In the genomic region with DNA sequence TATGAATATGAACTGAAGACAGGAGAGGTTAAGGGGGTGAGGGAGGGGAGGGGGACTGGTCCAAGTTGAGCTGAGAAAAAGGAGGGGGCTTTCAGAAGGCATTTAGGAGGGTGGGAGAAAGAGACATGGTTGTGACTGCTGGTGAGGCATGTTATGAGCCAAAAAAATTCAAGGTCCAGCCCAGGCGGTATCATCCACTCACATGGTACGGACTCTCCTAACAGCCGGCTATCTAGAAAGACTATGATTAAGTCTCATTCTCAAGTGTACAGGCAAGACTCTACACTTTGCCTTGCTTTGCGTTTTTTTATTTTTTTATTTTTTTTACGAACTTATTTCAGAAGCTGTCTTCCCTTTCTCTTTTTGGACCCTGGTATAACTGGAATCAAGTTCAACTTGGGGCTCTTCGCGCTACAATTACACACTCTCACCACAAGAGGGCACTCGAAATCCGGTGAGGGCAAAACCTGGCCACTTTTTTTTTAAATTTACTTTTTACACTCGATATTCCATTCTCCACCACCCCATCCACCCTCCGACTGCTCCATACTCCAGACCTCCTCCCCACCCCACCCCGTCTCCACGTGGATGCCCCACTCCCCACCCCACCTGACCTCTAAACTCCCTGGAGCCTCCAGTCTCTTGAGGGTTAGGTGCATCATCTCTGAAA, we compare ENCODE assay signal across 8 mouse cellular contexts.
DNase-seq lines count a peak whose midpoint lies in the region; ATAC-seq lines count a peak whose summit lies in the region.

No protein-coding gene starts in this region.

- H3K27ac ChIP-seq in hindbrain, embryonic 14.5 days, result no peak overlapping the region

- peak; percentile 37 for DNase-seq in CD4-positive, CD25-positive, alpha-beta regulatory T cell, adult 2 months (ENCODE audit: low read depth, low spot score)
- DNase-seq in ovary, postnatal 14 days (ENCODE audit: low spot score), result peak; percentile 41
- DNase-seq in ovary, postnatal 10 days (ENCODE audit: low spot score), result no peak
- peak; percentile 76 for DNase-seq in embryo, embryonic 10.5 days (ENCODE audit: low spot score)
- DNase-seq in hindbrain, embryonic 14.5 days (ENCODE audit: low spot score), result peak; percentile 63
- no peak for DNase-seq in frontal cortex, postnatal 36 days (ENCODE audit: low spot score in 2 of 2)

- no peak overlapping the region for H3K4me2 ChIP-seq in hindbrain, embryonic 14.5 days (replicated peaks)

- H3K36me3 ChIP-seq in hindbrain, embryonic 14.5 days (replicated peaks; ENCODE audit: control insufficient read depth, insufficient read depth), result no peaks in the 10 kb centered on the region

- H3K4me1 ChIP-seq in hindbrain, embryonic 14.5 days (replicated peaks; ENCODE audit: control insufficient read depth, insufficient read depth, low read length), result 0 out of 2 replicates have a peak, but pooled peaks cover 10% of the 10 kb centered on the region

- ATAC-seq in CD4-positive, CD25-positive, alpha-beta regulatory T cell, adult 4 months, result no peak
- ATAC-seq in hindbrain, embryonic 14.5 days (ENCODE audit: low FRiP score), result no peak
- peak; percentile 44; the same call in 1 of the 2 replicates for ATAC-seq in megakaryocyte progenitor cell, adult 5-6 weeks (replicated peaks; ENCODE audit: poor library complexity)

- H3K27me3 ChIP-seq in hindbrain, embryonic 14.5 days (ENCODE audit: control insufficient read depth, insufficient read depth, low read length), result no peaks in the 10 kb centered on the region

- 31% methylated on average over 13 of the region's 13 CpGs for WGBS in hindbrain, embryonic 14.5 days

- no peak overlapping the region for H3K4me3 ChIP-seq in hindbrain, embryonic 14.5 days (replicated peaks; ENCODE audit: low read length)

- 0 out of 2 replicates have a peak, but pooled peaks cover 5% of the 10 kb centered on the region for H3K9me3 ChIP-seq in hindbrain, embryonic 14.5 days (ENCODE audit: control insufficient read depth, low read length)

- no peak overlapping the region for H3K9ac ChIP-seq in hindbrain, embryonic 14.5 days

Comparison
In these comparisons a context has a peak if more than half of its experiments do, and no peak if none do; other contexts are left out.
1. DNase-seq: peak in CD4-positive, CD25-positive, alpha-beta regulatory T cell, adult 2 months (single experiment), ovary, postnatal 14 days (single experiment), embryo, embryonic 10.5 days (single experiment) and hindbrain, embryonic 14.5 days (single experiment); none in ovary, postnatal 10 days (single experiment) and frontal cortex, postnatal 36 days (0 of 2).